Mouse (Mus musculus): ENCODE data around the gene Hnf1b. TPM values are rescaled to one million over a fixed set of nuclear protein-coding genes. Genes with fewer than 3 reads are reported as not detected.

The Hnf1b gene
- total RNA-seq, 2 experiments from 2014 or later = not detected

DNA sequence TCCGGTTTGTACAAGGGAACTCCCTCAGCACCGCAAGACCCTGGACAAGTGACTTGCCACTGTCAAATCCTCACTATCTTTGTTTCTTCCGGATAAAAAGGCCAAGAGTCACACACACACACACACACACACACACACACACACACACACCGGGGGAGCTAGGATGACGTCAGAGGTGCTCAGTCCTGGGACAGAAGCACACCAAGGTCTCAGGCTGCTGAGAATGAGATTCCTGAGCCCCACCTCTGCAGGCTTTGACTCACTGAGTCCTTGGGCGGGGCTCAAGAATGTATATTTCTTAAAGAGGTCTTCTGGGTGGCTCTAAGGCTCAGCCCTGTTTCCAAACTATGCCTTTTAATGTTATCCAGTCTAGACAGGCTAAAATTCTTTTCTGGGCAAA, 41.5 kb downstream of the Hnf1b start:
- DNase-seq (ENCODE audit: low spot score) = no peak

GRCm38 (mm10) chr11:83893325-83893724, 43.5 kb downstream of the Hnf1b start:
- intact Hi-C loops (cut with DNase I) = no loop called here
- no peak for DNase-seq (ENCODE audit: low spot score)

More for the DNA sequence above, 41.5 kb downstream of the Hnf1b start:
- intact Hi-C loops (cut with DNase I) = no loop called here

GRCm38 (mm10) chr11:83896430-83897410, 46.9 kb downstream of the Hnf1b start:
- DNase-seq (ENCODE audit: low spot score) = no peak
- intact Hi-C loops (cut with DNase I) = no loop called here

DNA sequence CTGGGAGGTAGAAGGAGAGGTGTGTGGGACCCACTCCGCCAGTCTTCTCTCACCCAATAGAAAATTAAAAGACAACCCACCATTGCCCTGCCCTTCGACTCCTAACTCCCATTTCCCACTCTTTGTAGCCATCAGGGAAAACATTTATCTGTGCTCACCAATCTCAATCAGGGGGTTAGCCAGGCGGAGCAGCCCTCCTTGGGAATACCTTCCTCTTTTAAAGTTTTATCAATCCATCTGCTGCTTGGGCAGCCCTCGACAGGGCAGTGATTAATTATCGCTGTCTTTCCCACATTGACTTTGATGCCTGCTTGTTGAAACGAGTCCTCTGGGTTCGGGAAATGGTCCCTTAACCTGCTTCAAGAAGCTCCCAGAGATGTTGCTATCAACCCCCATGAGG, 47.7 kb downstream of the Hnf1b start:
- DNase-seq (ENCODE audit: low spot score) = no peak
- intact Hi-C loops (cut with DNase I) = no loop called here

- intact Hi-C loops (cut with DNase I) = no loop called here
- DNase-seq (ENCODE audit: low spot score) = no peak
Measured at GRCm38 (mm10) chr11:83902812-83903211, 52.9 kb downstream of the Hnf1b start.

DNA sequence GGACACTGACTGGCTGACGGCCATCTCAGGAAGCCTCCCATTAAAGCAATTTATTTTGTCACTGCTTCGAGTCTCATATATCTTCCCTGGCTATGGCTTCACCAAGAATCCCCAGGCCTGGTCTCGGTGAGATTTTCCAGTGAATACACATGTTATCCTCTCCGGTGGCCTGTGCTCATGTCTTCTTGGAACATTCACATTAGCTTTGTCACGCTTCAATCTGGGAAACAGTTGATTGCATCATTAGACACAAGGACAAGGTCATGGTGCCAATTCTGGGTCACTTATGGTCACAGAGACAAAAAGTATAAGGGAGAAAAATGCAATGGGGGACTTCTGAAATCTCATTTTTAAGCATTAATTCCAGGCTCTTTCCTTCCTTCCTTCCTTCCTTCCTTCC, 55.9 kb downstream of the Hnf1b start:
- no peak for DNase-seq (ENCODE audit: low spot score)
- intact Hi-C loops (cut with DNase I) = no loop called here

- intact Hi-C loops (cut with DNase I) = no loop called here
- no peak for DNase-seq (ENCODE audit: low spot score)
Measured at GRCm38 (mm10) chr11:83908376-83908775, 58.5 kb downstream of the Hnf1b start.

DNA sequence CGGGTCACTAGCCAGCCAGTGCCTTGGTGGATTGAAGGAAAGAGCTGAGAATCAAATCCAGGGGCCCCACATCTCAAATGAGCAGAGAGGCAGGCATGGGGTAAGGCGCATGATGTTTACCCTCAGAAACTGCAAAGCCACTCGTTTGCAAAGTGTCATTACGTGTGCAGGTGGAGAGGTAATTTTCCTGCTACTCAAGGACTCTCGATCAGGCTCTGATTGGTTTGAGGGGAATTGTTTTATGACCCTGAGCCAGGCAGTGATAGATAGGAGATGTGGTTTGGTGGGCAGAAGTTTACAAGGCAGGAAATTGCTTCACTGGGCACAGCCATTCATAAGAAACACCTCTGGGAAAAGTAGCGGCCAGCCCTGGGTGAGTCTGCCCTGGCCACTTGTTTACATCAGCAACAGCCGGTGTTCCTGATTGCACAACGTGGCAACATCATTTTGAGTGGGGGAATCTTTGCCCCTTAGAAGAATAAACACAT, 64.0 kb downstream of the Hnf1b start:
- DNase-seq (ENCODE audit: low spot score) = no peak
- intact Hi-C loops (cut with DNase I) = no loop called here

DNA sequence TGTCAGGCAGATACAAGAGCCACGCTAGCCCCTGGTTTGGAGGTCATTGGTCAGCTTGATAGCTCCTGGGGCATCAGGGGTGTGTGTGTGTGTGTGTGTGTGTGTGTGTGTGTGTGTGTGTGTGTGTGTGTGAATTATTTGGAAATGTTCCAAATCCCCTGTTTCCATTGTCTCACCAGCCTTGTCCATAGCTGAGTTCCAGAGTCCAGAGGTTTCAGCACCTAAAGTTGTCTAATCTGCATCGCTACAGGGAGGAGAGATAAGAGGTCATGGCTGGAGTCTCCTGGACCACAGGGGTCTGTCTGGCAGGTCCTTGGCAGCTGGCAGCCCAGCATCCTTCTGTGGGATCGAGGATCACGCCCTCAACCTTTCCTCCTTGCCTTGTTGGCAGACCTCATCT, 64.6 kb downstream of the Hnf1b start:
- no peak for DNase-seq (ENCODE audit: low spot score)
- intact Hi-C loops (cut with DNase I) = no loop called here

GRCm38 (mm10) chr11:83922600-83922999, 72.7 kb downstream of the Hnf1b start:
- intact Hi-C loops (cut with DNase I) = no loop called here
- DNase-seq (ENCODE audit: low spot score) = no peak

DNA sequence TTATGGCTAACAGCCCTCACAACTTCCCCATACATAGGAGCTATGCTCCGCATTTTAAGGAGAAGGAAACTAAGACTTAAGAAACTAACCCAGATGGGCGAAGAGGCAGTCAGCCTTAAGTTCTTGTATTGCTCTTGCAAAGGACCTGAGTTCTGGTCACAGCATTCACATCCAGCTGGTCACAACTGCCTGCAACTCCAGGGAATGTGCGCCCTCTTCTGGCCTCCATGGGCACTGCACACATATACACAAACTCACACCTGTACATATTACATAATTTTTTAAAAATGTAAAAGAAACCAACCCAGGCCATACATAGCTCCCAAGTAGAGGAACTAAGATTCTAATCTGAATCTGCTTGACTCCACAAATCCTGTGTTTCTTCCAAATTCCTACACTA, 77.2 kb downstream of the Hnf1b start:
- intact Hi-C loops (cut with DNase I) = no loop called here
- no peak for DNase-seq (ENCODE audit: low spot score)

DNA sequence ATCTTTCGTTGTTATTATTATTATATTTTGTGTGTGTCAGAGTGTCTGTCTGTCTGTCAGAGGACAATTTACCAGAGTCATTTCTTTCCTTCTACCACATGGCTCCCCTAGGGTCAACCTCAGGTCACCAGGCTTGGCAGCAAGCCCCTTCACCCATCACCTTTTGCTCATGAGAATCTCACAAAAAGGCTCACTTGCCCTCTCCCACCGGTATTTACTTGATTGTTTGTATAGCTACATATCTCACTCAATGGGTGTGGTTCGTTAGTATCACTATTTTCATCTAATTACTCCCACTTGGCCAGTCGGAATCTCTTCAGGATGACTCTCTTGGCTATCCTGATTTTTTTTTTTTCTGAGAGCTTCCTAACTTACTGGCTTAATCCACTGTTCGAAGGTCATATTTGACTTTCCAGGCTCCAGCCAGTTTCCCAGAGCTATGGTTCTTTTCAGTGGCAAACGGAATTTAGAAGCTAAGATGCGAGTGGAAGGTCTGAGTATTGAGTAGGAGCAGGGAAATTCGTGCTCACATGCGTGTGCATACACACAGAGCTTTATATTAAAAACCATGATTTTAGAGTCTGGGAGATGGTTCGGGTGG, 82.7 kb downstream of the Hnf1b start:
- DNase-seq (ENCODE audit: low spot score) = no peak
- intact Hi-C loops (cut with DNase I) = no loop called here

GRCm38 (mm10) chr11:83933376-83933775, 83.5 kb downstream of the Hnf1b start:
- no peak for DNase-seq (ENCODE audit: low spot score)
- intact Hi-C loops (cut with DNase I) = no loop called here

- intact Hi-C loops (cut with DNase I) = loop anchor here (1.0 to 5.0 kb wide), 2 partner anchors 134 to 151 kb away; no protein-coding TSS in a partner anchor
- DNase-seq (ENCODE audit: low spot score) = peak; percentile 8
Measured at GRCm38 (mm10) chr11:83935986-83936665, 86.3 kb downstream of the Hnf1b start.

DNA sequence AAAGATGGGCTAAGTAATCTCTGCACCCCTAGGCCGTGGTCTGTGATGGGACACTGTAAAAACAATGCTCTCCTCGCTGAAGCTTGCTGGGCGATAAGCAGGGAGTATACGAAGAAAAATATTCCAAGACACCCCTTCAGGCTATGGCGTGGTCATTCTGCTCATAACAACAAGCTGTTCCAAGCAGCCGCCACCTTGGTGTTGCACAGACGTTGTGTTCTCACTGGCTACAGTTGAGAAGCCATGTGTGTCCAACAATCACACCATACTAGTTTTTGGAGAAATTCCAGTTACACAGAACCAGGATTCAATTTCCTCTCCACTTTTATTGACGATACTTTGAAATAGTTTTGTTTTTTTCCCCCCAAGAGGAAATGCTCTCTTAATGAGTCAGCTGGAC, 88.7 kb downstream of the Hnf1b start:
- no peak for DNase-seq (ENCODE audit: low spot score)
- intact Hi-C loops (cut with DNase I) = loop anchor here (5.0 kb wide), 1 partner anchor 136 kb away; no protein-coding TSS in a partner anchor

- intact Hi-C loops (cut with DNase I) = no loop called here
- DNase-seq (ENCODE audit: low spot score) = peak; percentile 70
Measured at GRCm38 (mm10) chr11:83941950-83942840, 92.3 kb downstream of the Hnf1b start, which contains the start of gene Ddx52. Ddx52 (plus strand) TSS chr11:83942062.

All from heart, postnatal 25 days (tissue).